8 mouse cellular contexts compared by ENCODE assay signal in genomic region chr1:135429901-135430668, GRCm38 (mm10). TPM values are rescaled to one million over a fixed set of nuclear protein-coding genes. Genes with fewer than 3 reads are reported as not detected.
DNase-seq lines count a peak whose midpoint lies in the region; ATAC-seq and TF ChIP-seq lines count a peak whose summit lies in the region.

Gene Ipo9, minus strand, starts transcription at chr1:135430499.

- TF ChIP-seq CTCF in kidney, postnatal 0 days (IDR thresholded peaks at IDR 0.05; ENCODE audit: low read depth) = peak; percentile 76

- peak; percentile 94 for ATAC-seq in erythroid progenitor cell, adult 5-6 weeks (replicated peaks; ENCODE audit: low FRiP score, poor library complexity, severe bottlenecking)
- ATAC-seq in heart, embryonic 12.5 days (ENCODE audit: insufficient number of reproducible peaks, low FRiP score) = peak; percentile 93
- peak; percentile 95 for ATAC-seq in kidney, postnatal 0 days (replicated peaks; ENCODE audit: low FRiP score, low read depth)
- ATAC-seq in liver, embryonic 11.5 days (replicated peaks; ENCODE audit: low FRiP score) = peak; percentile 94
- peak; percentile 92 for ATAC-seq in stomach, embryonic 14.5 days (ENCODE audit: insufficient number of reproducible peaks, insufficient read depth, low FRiP score, low read depth)

- H3K4me2 ChIP-seq in heart, embryonic 12.5 days = peak within 1 kb of the TSS; percentile 77
- peak within 1 kb of the TSS; percentile 68 for H3K4me2 ChIP-seq in kidney, postnatal 0 days (ENCODE audit: low read length)
- peak within 1 kb of the TSS; percentile 83 for H3K4me2 ChIP-seq in liver, embryonic 11.5 days
- H3K4me2 ChIP-seq in stomach, embryonic 14.5 days (replicated peaks; ENCODE audit: low read depth, low read length) = peak within 1 kb of the TSS; percentile 65

- H3K27ac ChIP-seq in heart, embryonic 12.5 days (ENCODE audit: poor library complexity, severe bottlenecking) = peak within 1 kb of the TSS; percentile 91
- peak within 1 kb of the TSS; percentile 81 for H3K27ac ChIP-seq in kidney, postnatal 0 days
- peak within 1 kb of the TSS; percentile 69 for H3K27ac ChIP-seq in liver, embryonic 11.5 days (ENCODE audit: low read depth, low read length)
- H3K27ac ChIP-seq in stomach, embryonic 14.5 days (ENCODE audit: low read length) = peak within 1 kb of the TSS; percentile 82

- peak within 1 kb of the TSS; percentile 96 for H3K9ac ChIP-seq in heart, embryonic 12.5 days
- peak within 1 kb of the TSS; percentile 91 for H3K9ac ChIP-seq in kidney, postnatal 0 days (ENCODE audit: low read depth, low read length)
- H3K9ac ChIP-seq in liver, embryonic 11.5 days (ENCODE audit: low read depth, low read length) = peak within 1 kb of the TSS; percentile 85
- H3K9ac ChIP-seq in stomach, embryonic 14.5 days (replicated peaks; ENCODE audit: low read depth, low read length) = peak within 1 kb of the TSS; percentile 78

- peaks cover 19% of the 10 kb centered on the region for H3K36me3 ChIP-seq in heart, embryonic 12.5 days
- H3K36me3 ChIP-seq in kidney, postnatal 0 days (ENCODE audit: insufficient read depth, low read length) = no peaks in the 10 kb centered on the region
- no peaks in the 10 kb centered on the region; the same call in 1 of the 2 replicates for H3K36me3 ChIP-seq in liver, embryonic 11.5 days (ENCODE audit: control insufficient read depth, insufficient read depth, low read length)
- peaks cover 17% of the 10 kb centered on the region for H3K36me3 ChIP-seq in stomach, embryonic 14.5 days (ENCODE audit: control insufficient read depth, insufficient read depth, low read length)

- peaks cover 38% of the 10 kb centered on the region for H3K4me1 ChIP-seq in heart, embryonic 12.5 days (replicated peaks)
- peaks cover 7% of the 10 kb centered on the region; the same call in 1 of the 2 replicates for H3K4me1 ChIP-seq in kidney, postnatal 0 days (replicated peaks; ENCODE audit: insufficient read depth, low read length)
- H3K4me1 ChIP-seq in liver, embryonic 11.5 days (replicated peaks; ENCODE audit: control insufficient read depth, insufficient read depth, low read length) = peaks cover 21% of the 10 kb centered on the region
- H3K4me1 ChIP-seq in stomach, embryonic 14.5 days (ENCODE audit: control insufficient read depth, insufficient read depth, low read length) = peaks cover 13% of the 10 kb centered on the region; the same call in 1 of the 2 replicates

- H3K9me3 ChIP-seq in heart, embryonic 12.5 days (replicated peaks) = no peaks in the 10 kb centered on the region
- no peaks in the 10 kb centered on the region for H3K9me3 ChIP-seq in kidney, postnatal 0 days (replicated peaks; ENCODE audit: low read length)
- H3K9me3 ChIP-seq in liver, embryonic 11.5 days (ENCODE audit: control insufficient read depth, low read length) = no peaks in the 10 kb centered on the region
- no peaks in the 10 kb centered on the region for H3K9me3 ChIP-seq in stomach, embryonic 14.5 days (ENCODE audit: control insufficient read depth, low read depth, low read length)

- H3K27me3 ChIP-seq in heart, embryonic 12.5 days (replicated peaks) = no peaks in the 10 kb centered on the region
- H3K27me3 ChIP-seq in kidney, postnatal 0 days (ENCODE audit: insufficient read depth, low read length) = no peaks in the 10 kb centered on the region
- no peaks in the 10 kb centered on the region for H3K27me3 ChIP-seq in liver, embryonic 11.5 days (replicated peaks; ENCODE audit: control insufficient read depth, insufficient read depth, low read length)
- H3K27me3 ChIP-seq in stomach, embryonic 14.5 days (ENCODE audit: control insufficient read depth, insufficient read depth, low read length) = no peaks in the 10 kb centered on the region

- WGBS in heart, embryonic 12.5 days = under 1% methylated on average over 65 of the region's 65 CpGs
- WGBS in kidney, postnatal 0 days = under 1% methylated on average over 65 of the region's 65 CpGs
- whole genome bisulfite sequencing in liver, embryonic 11.5 days = under 1% methylated on average over 65 of the region's 65 CpGs
- under 1% methylated on average over 65 of the region's 65 CpGs for WGBS in stomach, embryonic 14.5 days

- H3K4me3 ChIP-seq in heart, embryonic 12.5 days = peak within 1 kb of the TSS; percentile 97
- peak within 1 kb of the TSS; percentile 96 for H3K4me3 ChIP-seq in kidney, postnatal 0 days (replicated peaks; ENCODE audit: low read depth, low read length)
- peak within 1 kb of the TSS; percentile 83 for H3K4me3 ChIP-seq in liver, embryonic 11.5 days (ENCODE audit: low read depth, low read length)
- peak within 1 kb of the TSS; percentile 66 for H3K4me3 ChIP-seq in stomach, embryonic 14.5 days (ENCODE audit: low read depth, low read length)

- peak; percentile 95 for DNase-seq in CD4-positive helper T cell, adult 2 months (ENCODE audit: low read depth, low spot score)
- peak; percentile 87 for DNase-seq in brain, embryonic 18.5 days (ENCODE audit: low read depth, low spot score)
- peak; percentile 94 for DNase-seq in kidney, postnatal 0 days (ENCODE audit: low spot score)
- DNase-seq in liver, embryonic 11.5 days (ENCODE audit: low spot score) = peak; percentile 86
- DNase-seq in naive thymus-derived CD4-positive, alpha-beta T cell, adult 2 months (ENCODE audit: low read depth) = peak; percentile 95

RNA-seq across cellular contexts. Expression of gene Ipo9, which starts in this region (rescaled TPM):
- 21.0 and 27.0 TPM in 2 replicates for total RNA-seq in erythroid progenitor cell, adult 5-6 weeks (2015; ENCODE audit: low replicate concordance)
- 38.0 and 62.0 TPM in 2 replicates for total RNA-seq in erythroid progenitor cell, adult 5-6 weeks (2017; ENCODE audit: low replicate concordance)
- 106 and 107 TPM in 2 replicates for polyA plus RNA-seq in heart, embryonic 12.5 days (2016; fragmentation: Nextera tagmentation; extraction: Ambion mirVana)
- polyA plus RNA-seq in kidney, postnatal 0 days (2015; fragmentation: Nextera tagmentation; extraction: Ambion mirVana) = 53.1 and 65.4 TPM in 2 replicates
- polyA plus RNA-seq in liver, embryonic 11.5 days (2014; fragmentation: Nextera tagmentation; extraction: Ambion mirVana) = 77.0 and 90.8 TPM in 2 replicates
- 150 and 154 TPM in 2 replicates for polyA plus RNA-seq in stomach, embryonic 14.5 days (2014; fragmentation: Nextera tagmentation; extraction: Ambion mirVana)

Comparison
In these comparisons a context has a peak if more than half of its experiments do, and no peak if none do; other contexts are left out.
1. Peak in every context shown above with its lines: DNase-seq, ATAC-seq, H3K4me3 ChIP-seq and H3K27ac ChIP-seq.